Comparison of ENCODE assay signal across 8 mouse cellular contexts in the genomic region with DNA sequence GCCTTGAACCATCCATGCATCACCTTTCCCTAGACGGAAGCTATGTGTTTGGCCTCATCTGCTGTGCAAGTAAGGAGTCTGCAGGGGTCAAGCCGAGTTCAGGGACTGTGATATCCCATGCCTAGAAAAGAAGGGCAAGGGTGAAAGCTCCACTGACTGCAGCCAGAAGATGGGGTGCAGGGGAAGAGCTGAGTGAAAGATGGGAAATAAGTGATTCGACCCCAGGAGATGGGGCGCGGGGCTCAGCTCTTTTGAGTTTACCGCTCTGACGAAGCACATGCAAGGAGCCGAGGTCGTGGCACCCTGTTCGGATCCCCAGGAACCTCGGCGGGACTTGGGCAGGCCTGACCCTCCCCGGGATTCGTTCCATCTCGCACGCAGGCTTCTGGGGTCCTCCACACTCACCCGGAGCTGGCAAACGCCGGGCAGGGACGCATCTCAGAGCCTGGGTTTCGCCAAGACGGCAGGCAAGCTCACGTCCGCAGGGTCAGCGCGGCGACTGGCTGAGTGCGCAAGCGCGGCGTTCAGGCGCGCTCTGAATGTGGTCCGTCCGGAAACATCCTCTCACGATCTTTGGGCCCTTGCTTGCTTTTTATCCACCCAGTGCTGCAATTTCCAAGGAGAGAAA. TPM values are rescaled to one million over a fixed set of nuclear protein-coding genes. Genes with fewer than 3 reads are reported as not detected.
DNase-seq lines count a peak whose midpoint lies in the region; ATAC-seq lines count a peak whose summit lies in the region.

A gene (minus strand): TSS at position 538 of the 628 bp plus-strand sequence.

- peak within 1 kb of the TSS; percentile 65 for H3K4me2 ChIP-seq in embryonic facial prominence, embryonic 12.5 days (replicated peaks)
- H3K4me2 ChIP-seq in midbrain, embryonic 12.5 days (replicated peaks) = peak within 1 kb of the TSS; percentile 73

- peak; percentile 91 for DNase-seq in 3134 (ENCODE audit: extremely low read depth, insufficient read length, low spot score)
- DNase-seq in adrenal gland, postnatal 36 days = peak; percentile 75 to 81
- DNase-seq in heart, adult 18-20 months = peak; percentile 80 to 89
- peak; percentile 86 for DNase-seq in kidney, adult 18-20 months
- peak; percentile 88 for DNase-seq in limb, embryonic 10.5 days (ENCODE audit: low spot score)
- peak; percentile 58 for DNase-seq in skeletal muscle tissue, adult 2 months (ENCODE audit: low read depth, low spot score)

- no peaks in the 10 kb centered on the region for H3K27me3 ChIP-seq in embryonic facial prominence, embryonic 12.5 days
- no peaks in the 10 kb centered on the region for H3K27me3 ChIP-seq in limb, embryonic 10.5 days (ENCODE audit: low read depth, poor library complexity, severe bottlenecking)
- no peaks in the 10 kb centered on the region for H3K27me3 ChIP-seq in midbrain, embryonic 12.5 days

- H3K27ac ChIP-seq in embryonic facial prominence, embryonic 12.5 days = peak within 1 kb of the TSS; percentile 63; the same call in 1 of the 2 replicates
- peak within 1 kb of the TSS; percentile 95 for H3K27ac ChIP-seq in limb, embryonic 10.5 days
- H3K27ac ChIP-seq in midbrain, embryonic 12.5 days (replicated peaks) = peak within 1 kb of the TSS; percentile 63

- ATAC-seq in embryonic facial prominence, embryonic 12.5 days (ENCODE audit: insufficient number of reproducible peaks, insufficient read depth, low FRiP score, low TSS enrichment) = peak; percentile 89
- ATAC-seq in midbrain, embryonic 12.5 days (ENCODE audit: low FRiP score, low read depth) = peak; percentile 92

- H3K9me3 ChIP-seq in embryonic facial prominence, embryonic 12.5 days = no peaks in the 10 kb centered on the region
- no peaks in the 10 kb centered on the region for H3K9me3 ChIP-seq in limb, embryonic 10.5 days (replicated peaks)
- H3K9me3 ChIP-seq in midbrain, embryonic 12.5 days = no peaks in the 10 kb centered on the region

- under 1% methylated on average over 36 of the region's 36 CpGs for WGBS in embryonic facial prominence, embryonic 12.5 days
- under 1% methylated on average over 36 of the region's 36 CpGs for WGBS in limb, embryonic 10.5 days
- under 1% methylated on average over 36 of the region's 36 CpGs for WGBS in midbrain, embryonic 12.5 days

- peak within 1 kb of the TSS; percentile 76 for H3K4me3 ChIP-seq in embryonic facial prominence, embryonic 12.5 days
- peak within 1 kb of the TSS; percentile 91 for H3K4me3 ChIP-seq in limb, embryonic 10.5 days
- peak within 1 kb of the TSS; percentile 87 for H3K4me3 ChIP-seq in midbrain, embryonic 12.5 days

- peaks cover 9% of the 10 kb centered on the region; the same call in 1 of the 2 replicates for H3K4me1 ChIP-seq in embryonic facial prominence, embryonic 12.5 days
- peaks cover 9% of the 10 kb centered on the region for H3K4me1 ChIP-seq in limb, embryonic 10.5 days
- peaks cover 10% of the 10 kb centered on the region for H3K4me1 ChIP-seq in midbrain, embryonic 12.5 days

- H3K36me3 ChIP-seq in embryonic facial prominence, embryonic 12.5 days = peaks cover 12% of the 10 kb centered on the region
- peaks cover 14% of the 10 kb centered on the region for H3K36me3 ChIP-seq in limb, embryonic 10.5 days
- H3K36me3 ChIP-seq in midbrain, embryonic 12.5 days = peaks cover 13% of the 10 kb centered on the region

- H3K9ac ChIP-seq in embryonic facial prominence, embryonic 12.5 days = peak within 1 kb of the TSS; percentile 91
- H3K9ac ChIP-seq in midbrain, embryonic 12.5 days (replicated peaks) = peak within 1 kb of the TSS; percentile 87

RNA-seq across cellular contexts. Expression of the gene that starts here (rescaled TPM):
- total RNA-seq in adrenal gland, postnatal 36 days (2021) = 10 to 100 TPM in 1 of 2 experiments, 1 to 10 TPM in 1; 9.8 to 10.1 TPM
- polyA plus RNA-seq in embryonic facial prominence, embryonic 12.5 days (2016; fragmentation: Nextera tagmentation; extraction: Ambion mirVana) = 4.0 TPM in 2 replicates
- 10 to 100 TPM; 16.6 to 20.0 TPM for total RNA-seq in heart, adult 18-20 months (2021)
- polyA plus RNA-seq in limb, embryonic 10.5 days (2016; fragmentation: Nextera tagmentation; extraction: Ambion mirVana) = 2.9 and 3.0 TPM in 2 replicates
- 3.4 and 3.9 TPM in 2 replicates for polyA plus RNA-seq in midbrain, embryonic 12.5 days (2016; fragmentation: Nextera tagmentation; extraction: Ambion mirVana)

Comparison
In these comparisons a context has a peak if more than half of its experiments do, and no peak if none do; other contexts are left out.
1. Peak in every context shown above with its lines: DNase-seq, ATAC-seq, H3K4me3 ChIP-seq and H3K27ac ChIP-seq.